Mouse (Mus musculus) intestine, postnatal 0 days (tissue): ENCODE data around the gene Hyal3. TPM values are rescaled to one million over a fixed set of nuclear protein-coding genes. Genes with fewer than 3 reads are reported as not detected.

Experiments
- ATAC-seq: fragments of 200-750 bp; cut with Nextera tagmentation; 2 replicates; pipeline ENCODE4 v1.8.0; 2017; ENCODE audit warnings: mild to moderate bottlenecking, moderate TSS enrichment, moderate library complexity
- H3K27ac ChIP-seq: fragments of 300-500 bp; sonication (generic); 2 replicates; pipeline ENCODE4 v1.5.1; 2014; ENCODE audit warnings: mild to moderate bottlenecking, low read depth, low read length, moderate library complexity
- H3K27me3 ChIP-seq: fragments of 300-500 bp; sonication (generic); replicated peaks from 2 replicates; pipeline ENCODE4 v1.6.1; 2014; ENCODE audit warnings: low read length, mixed read lengths; ENCODE audit not compliant: control insufficient read depth, insufficient read depth
- H3K36me3 ChIP-seq: fragments of 300-500 bp; sonication (generic); 2 replicates; pipeline ENCODE4 v1.6.1; 2014; ENCODE audit warnings: mild to moderate bottlenecking, moderate library complexity; ENCODE audit not compliant: control insufficient read depth, insufficient read depth
- H3K4me1 ChIP-seq: fragments of 300-500 bp; sonication (generic); replicated peaks from 2 replicates; pipeline ENCODE4 v1.6.1; 2014; ENCODE audit warnings: antibody characterized with exemption, low read length, mixed read lengths; ENCODE audit not compliant: control insufficient read depth, insufficient read depth
- H3K4me2 ChIP-seq: fragments of 300-500 bp; sonication (generic); replicated peaks from 2 replicates; pipeline ENCODE4 v1.6.1; 2014; ENCODE audit warnings: low read depth, mild to moderate bottlenecking, moderate library complexity
- H3K4me3 ChIP-seq: fragments of 300-500 bp; sonication (generic); 2 replicates; pipeline ENCODE4 v1.5.1; 2014; ENCODE audit warnings: low read depth, low read length
- H3K9ac ChIP-seq: fragments of 300-500 bp; sonication (generic); 2 replicates; pipeline ENCODE4 v1.6.1; 2014; ENCODE audit warnings: mild to moderate bottlenecking, low read depth, low read length
- H3K9me3 ChIP-seq: fragments of 300-500 bp; sonication (generic); 2 replicates; pipeline ENCODE4 v1.6.1; 2016; ENCODE audit warnings: mixed run types; ENCODE audit not compliant: control insufficient read depth
- CTCF ChIP-seq: sonication (generic); IDR thresholded peaks from 2 replicates; pipeline ENCODE4 v1.5.1; 2016; ENCODE audit warnings: low read depth, mild to moderate bottlenecking, control low read depth, antibody characterized with exemption, moderate library complexity
- WGBS: fragments of 180-500 bp; shearing (Covaris S2); extraction: QIAGEN DNeasy Blood & Tissue Kit; methylation state at CpG from one replicate; pipeline ENCODE4 v1.1.7; 2014; 5-methylcytosine and 5-hydroxymethylcytosine counted together
- polyA plus RNA-seq: library from polyadenylated mRNA; unstranded; fragments of >200 nt; fragmentation: Nextera tagmentation; extraction: Ambion mirVana; gene quantifications from 2 replicates; pipeline ENCODE4 v1.2.1, GENCODE M21; 2015

Hyal3 gene
- polyA plus RNA-seq, 1 experiment from 2014 or later, result 0.50 TPM

- Histone ChIP-seq H3K9ac (no peak overlapping the region), H3K27me3 (no peaks in the 10 kb centered on the region), H3K36me3 (peaks cover 38% of the 10 kb centered on the region), H3K27ac (no peak overlapping the region), H3K4me1 (peaks cover 13% of the 10 kb centered on the region), H3K4me2 (no peak overlapping the region), H3K4me3 (no peak overlapping the region), H3K9me3 (no peaks in the 10 kb centered on the region)
- 96% methylated on average over 8 of the region's 8 CpGs for WGBS
- TF ChIP-seq CTCF, result no peak
- no peak for ATAC-seq
Measured at GRCm38 (mm10) chr9:107539940-107540339, 40.7 kb upstream of the Hyal3 start.

DNA sequence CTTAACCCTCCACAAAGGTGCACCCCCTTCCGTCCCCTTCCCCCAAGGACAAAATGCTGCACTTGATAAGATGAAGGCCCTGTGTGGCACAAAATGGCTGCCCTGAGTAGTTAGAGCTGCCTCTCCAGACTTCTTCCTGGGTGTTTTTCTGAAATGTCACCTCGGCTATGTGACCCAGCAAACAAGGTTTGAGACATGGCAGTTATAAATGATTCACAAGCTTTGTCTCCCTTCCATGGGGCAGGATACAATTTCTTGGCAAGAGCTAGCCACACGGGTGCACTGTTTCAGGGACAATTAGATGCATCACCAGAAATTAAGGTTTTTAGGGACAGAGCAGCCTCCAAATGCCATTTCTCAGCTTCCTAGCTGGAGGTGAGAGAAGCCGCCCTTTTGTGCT lies 40.2 kb upstream of the Hyal3 start:
- whole genome bisulfite sequencing, result 61% methylated on average over 4 of the region's 4 CpGs
- Histone ChIP-seq H3K4me1 (peaks cover 11% of the 10 kb centered on the region), H3K36me3 (peaks cover 38% of the 10 kb centered on the region), H3K9ac (no peak overlapping the region), H3K27me3 (no peaks in the 10 kb centered on the region), H3K4me3 (no peak overlapping the region), H3K4me2 (no peak overlapping the region), H3K9me3 (no peaks in the 10 kb centered on the region), H3K27ac (no peak overlapping the region)
- no peak for TF ChIP-seq CTCF
- no peak for ATAC-seq

DNA sequence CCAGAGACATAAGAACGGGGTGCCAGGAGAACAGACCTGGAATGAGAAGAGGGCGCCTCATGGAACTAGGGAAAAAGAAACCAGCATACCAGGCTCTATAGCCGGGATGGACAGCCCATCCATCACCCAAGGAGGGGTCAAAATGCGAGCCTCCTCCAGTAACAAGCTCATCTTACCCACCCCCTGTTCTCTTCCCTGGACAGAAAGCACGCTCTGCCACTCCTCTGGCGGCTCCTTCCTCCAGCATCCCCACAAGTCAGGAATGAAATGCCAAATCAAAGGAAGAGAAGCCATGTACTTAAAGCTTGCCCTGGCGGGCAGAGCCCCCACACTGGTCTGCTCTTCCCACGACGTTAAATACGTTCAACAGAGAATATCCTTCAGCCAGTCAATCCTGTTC lies 39.6 kb upstream of the Hyal3 start:
- Histone ChIP-seq H3K9me3 (no peaks in the 10 kb centered on the region), H3K36me3 (peaks cover 38% of the 10 kb centered on the region), H3K9ac (no peak overlapping the region), H3K27me3 (no peaks in the 10 kb centered on the region), H3K4me3 (peak overlapping the region; percentile 69; the same call in 1 of the 2 replicates), H3K4me1 (peaks cover 6% of the 10 kb centered on the region), H3K4me2 (peak overlapping the region; percentile 85), H3K27ac (no peak overlapping the region)
- TF ChIP-seq CTCF, result no peak
- no peak for ATAC-seq
- 31% methylated on average over 10 of the region's 10 CpGs for WGBS

DNA sequence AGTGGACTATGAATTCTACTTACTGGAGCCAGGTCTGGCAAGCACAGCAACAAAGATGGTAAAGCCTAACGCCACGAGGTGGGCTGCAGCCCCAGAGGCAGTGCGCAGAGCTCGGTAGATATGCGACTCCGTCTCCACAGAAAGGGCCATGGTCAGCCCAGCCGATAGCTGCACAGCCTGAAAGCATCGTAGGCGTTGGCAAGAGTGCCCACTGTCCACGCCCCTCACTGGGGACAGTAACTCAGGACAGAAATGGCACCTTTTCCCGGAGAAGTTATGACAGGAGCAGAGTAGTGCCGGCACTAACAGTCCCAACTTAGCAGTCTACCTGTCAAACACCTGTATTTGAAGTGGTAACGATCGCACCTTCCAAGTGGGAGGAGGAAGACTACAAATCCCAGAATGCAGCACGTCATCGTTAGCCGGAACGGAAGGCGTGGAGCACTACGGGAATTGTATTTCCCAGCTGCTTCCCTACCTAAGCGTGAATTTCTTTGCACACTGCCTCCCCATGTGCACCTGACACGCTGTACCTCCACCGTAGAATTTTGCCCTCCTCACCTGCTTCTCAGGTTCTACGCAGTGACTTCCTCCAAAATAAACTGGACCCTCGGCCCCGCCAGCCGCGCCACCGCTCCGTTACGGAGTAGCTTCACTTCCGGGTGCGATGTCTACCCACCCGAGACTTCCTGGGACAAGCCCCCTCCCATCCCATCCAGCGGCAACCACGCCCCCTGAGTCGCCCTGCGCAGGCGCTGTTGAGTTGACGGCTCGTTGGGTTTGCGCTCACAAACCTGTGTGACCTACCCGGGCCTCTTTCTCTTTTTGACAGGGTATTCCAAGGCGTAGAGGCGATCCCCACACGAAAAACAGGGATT lies 38.9 kb upstream of the Hyal3 start, which contains the start of the genes Cyb561d2 and Nprl2:
Gene Cyb561d2, minus strand, starts transcription at position 720 of the 878 bp plus-strand sequence.
Gene Nprl2, plus strand, starts transcription at position 753 of the 878 bp plus-strand sequence.
- TF ChIP-seq CTCF, result no peak; the same call in 1 of the 2 replicates
- H3K4me1 ChIP-seq, result peaks cover 1% of the 10 kb centered on the region
- peak; percentile 85 for ATAC-seq
- under 1% methylated on average over 46 of the region's 46 CpGs for WGBS
- no peaks in the 10 kb centered on the region for H3K27me3 ChIP-seq
- peak within 1 kb of the TSS; percentile 85 for H3K4me2 ChIP-seq
- no peak within 1 kb of the TSS; the same call in 1 of the 2 replicates for H3K27ac ChIP-seq
- peaks cover 38% of the 10 kb centered on the region for H3K36me3 ChIP-seq
- no peaks in the 10 kb centered on the region for H3K9me3 ChIP-seq
- peak within 1 kb of the TSS; percentile 57 for H3K9ac ChIP-seq
- peak within 1 kb of the TSS; percentile 69 for H3K4me3 ChIP-seq

GRCm38 (mm10) chr9:107542352-107542686 lies 38.3 kb upstream of the Hyal3 start:
- ATAC-seq, result no peak
- Histone ChIP-seq H3K4me3 (peak overlapping the region; percentile 69), H3K9ac (peak overlapping the region; percentile 57), H3K27ac (no peak overlapping the region), H3K4me2 (peak overlapping the region; percentile 85), H3K9me3 (no peaks in the 10 kb centered on the region), H3K27me3 (no peaks in the 10 kb centered on the region), H3K4me1 (no peaks in the 10 kb centered on the region; the same call in none of the 2 replicates), H3K36me3 (peaks cover 38% of the 10 kb centered on the region)
- WGBS, result under 1% methylated on average over 11 of the region's 11 CpGs
- no peak for TF ChIP-seq CTCF

GRCm38 (mm10) chr9:107542721-107543120 lies 37.9 kb upstream of the Hyal3 start:
- 38% methylated on average over 8 of the region's 8 CpGs for WGBS
- H3K4me1 ChIP-seq, result no peaks in the 10 kb centered on the region; the same call in none of the 2 replicates
- TF ChIP-seq CTCF, result no peak
- no peak overlapping the region; the same call in 1 of the 2 replicates for H3K9ac ChIP-seq
- H3K27me3 ChIP-seq, result no peaks in the 10 kb centered on the region
- H3K36me3 ChIP-seq, result peaks cover 35% of the 10 kb centered on the region
- H3K4me2 ChIP-seq, result peak overlapping the region; percentile 85
- ATAC-seq, result no peak
- H3K27ac ChIP-seq, result no peak overlapping the region
- H3K9me3 ChIP-seq, result no peaks in the 10 kb centered on the region
- H3K4me3 ChIP-seq, result peak overlapping the region; percentile 69
